Mouse (Mus musculus) testis, postnatal 14 days (tissue): ENCODE measurements around the gene Zranb3.
"Not testable (repeated sequence)": the region's sequence is repeated elsewhere in the genome, so short reads cannot be mapped to it uniquely, and the experiment has no call there.

Experiments
- DNase-seq: peaks from one replicate; pipeline ENCODE4 v3.0.0; 2021; ENCODE audit warnings: low spot score

The Zranb3 gene

DNA sequence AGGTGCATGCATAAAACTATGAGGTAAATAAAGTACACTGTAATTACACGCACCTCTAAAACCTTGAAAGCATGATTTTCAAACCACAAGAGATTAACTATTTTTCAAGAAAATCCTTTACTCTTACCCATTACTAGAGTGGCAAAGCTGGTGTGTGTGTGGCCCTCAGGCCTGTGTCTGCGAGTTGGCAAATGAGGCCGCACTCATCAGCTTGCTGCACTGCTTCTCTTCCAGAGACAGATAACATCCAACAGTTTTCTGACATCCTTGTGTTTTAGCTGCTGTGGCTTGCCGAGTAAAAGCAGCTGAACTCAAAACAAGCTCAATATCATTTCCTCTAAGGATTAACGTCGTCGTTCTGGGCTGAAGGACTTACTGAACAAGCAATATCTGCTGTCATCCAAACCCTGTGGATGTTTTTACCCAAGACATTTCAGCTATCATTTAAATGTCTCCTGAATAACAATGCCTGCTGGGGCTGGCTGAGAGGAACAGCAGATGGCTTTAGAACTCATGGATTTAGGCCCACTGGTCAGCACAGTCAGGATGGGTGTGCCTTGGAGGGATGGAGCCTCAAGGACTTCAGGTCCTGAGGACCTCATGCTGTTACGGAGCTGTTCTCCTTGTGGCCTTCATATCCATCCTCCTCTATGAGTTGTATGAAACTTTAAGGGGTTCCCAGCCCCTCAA lies 42.0 kb downstream of the Zranb3 start:
- DNase-seq = no peak

GRCm38 (mm10) chr1:128058625-128059024 lies 44.2 kb downstream of the Zranb3 start:
- no peak for DNase-seq

- no peak for DNase-seq
Observed at GRCm38 (mm10) chr1:128057269-128057668, 45.6 kb downstream of the Zranb3 start.

- no peak for DNase-seq
Observed at GRCm38 (mm10) chr1:128046920-128047319, 55.9 kb downstream of the Zranb3 start.

- no peak for DNase-seq
Observed at GRCm38 (mm10) chr1:128046455-128046854, 56.4 kb downstream of the Zranb3 start.

- no peak for DNase-seq
Observed at GRCm38 (mm10) chr1:128044181-128044580, 58.7 kb downstream of the Zranb3 start.

GRCm38 (mm10) chr1:128036296-128036695 lies 66.6 kb downstream of the Zranb3 start:
- no peak for DNase-seq

DNA sequence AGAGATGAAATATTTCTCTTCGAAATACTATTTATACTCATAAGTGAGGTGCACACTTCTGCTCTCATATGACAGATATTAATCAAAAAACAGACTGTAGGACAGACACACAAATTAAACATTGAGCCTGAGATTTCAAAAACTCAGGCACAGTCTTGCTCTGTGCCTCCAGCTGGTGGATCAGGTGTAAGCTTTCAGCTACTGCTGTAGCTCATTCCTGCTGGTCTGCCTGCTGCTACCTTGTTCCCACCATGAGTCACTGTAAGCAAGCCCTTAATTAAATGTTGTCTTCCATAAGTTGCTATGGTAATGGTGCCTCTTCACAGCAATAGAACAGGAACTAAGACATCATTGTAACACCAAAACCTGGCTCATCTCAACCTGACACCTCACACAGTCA lies 70.7 kb downstream of the Zranb3 start:
- DNase-seq = no peak

GRCm38 (mm10) chr1:128031524-128031923 lies 71.3 kb downstream of the Zranb3 start:
- DNase-seq = no peak

- DNase-seq = no peak
Observed at GRCm38 (mm10) chr1:128024363-128025114, 78.3 kb downstream of the Zranb3 start.

- DNase-seq = no peak
Observed at GRCm38 (mm10) chr1:128020001-128020770, 82.7 kb downstream of the Zranb3 start.

DNA sequence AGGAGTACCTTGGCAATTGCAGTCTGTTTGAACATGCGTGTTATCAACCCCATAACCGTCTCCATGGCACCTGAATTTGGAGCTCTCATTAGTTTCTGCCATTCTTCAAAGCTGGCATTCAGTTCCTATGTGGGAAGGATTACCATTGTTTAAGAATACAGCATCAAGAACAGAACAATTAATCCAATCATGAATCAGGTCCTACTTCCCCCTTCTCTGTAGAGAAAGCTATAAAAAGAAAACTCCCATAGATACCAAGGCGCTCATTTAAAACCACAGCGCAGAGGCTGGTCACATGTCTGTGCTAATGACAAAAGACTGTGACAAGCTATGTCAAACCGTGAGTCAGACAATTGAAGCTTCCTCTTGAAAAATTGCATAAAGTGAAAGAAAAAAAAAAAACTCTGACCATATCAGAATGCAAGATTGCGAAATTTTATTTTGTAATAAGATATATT lies 86.8 kb downstream of the Zranb3 start:
- no peak for DNase-seq

GRCm38 (mm10) chr1:128013698-128014386 lies 89.0 kb downstream of the Zranb3 start:
- no peak for DNase-seq

GRCm38 (mm10) chr1:128009751-128010150 lies 93.1 kb downstream of the Zranb3 start:
- no peak for DNase-seq

GRCm38 (mm10) chr1:128006042-128006600 lies 96.7 kb downstream of the Zranb3 start:
- not testable (repeated sequence) for DNase-seq

DNA sequence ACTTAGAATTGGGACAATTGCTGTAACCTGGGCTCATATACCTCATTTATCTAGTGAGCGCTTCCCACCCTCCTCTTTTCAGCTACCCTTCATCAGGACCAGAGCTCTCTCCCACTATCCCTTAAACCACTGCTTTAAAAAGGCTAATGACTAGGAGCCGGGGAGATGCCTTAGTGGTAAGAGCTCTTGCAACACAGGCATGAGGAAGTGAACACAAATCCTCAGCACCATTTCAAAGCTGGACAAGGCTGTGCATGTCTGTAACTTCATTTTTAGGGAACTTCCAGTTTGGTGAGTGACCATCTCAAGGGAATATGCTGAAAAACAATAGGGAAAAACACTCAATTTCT lies 98.5 kb downstream of the Zranb3 start:
- DNase-seq = no peak

DNA sequence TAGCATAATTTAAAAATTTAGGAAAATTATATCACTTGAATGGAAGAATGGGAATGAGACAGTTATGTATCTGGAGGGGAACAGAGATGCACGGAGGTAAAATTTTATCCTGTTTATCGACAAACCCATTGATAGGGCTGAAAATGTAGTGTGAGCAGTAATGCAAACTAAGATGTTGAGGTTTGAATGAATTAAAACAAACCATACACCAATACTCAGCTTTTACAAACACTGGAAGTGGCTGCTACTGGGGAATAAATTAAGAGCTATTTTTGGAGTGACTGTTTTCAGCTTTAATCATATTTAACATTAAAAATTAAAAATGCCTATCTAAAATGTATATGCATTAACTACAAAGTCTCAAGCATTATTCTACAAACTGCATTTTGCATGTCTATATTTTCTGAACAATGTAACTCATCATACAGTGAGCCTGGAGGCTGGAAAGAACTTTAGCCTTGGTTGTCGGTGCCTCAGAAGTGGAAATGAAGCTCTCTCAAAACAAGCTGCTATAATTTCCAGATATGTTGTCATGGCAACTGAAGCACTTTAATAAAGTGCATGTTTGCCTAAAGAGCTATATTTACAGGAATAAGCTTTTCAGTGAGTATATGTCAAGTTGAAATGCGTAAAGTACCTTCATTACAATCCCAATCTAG lies 99.0 kb downstream of the Zranb3 start:
- no peak for DNase-seq

GRCm38 (mm10) chr1:128002159-128002558 lies 100.7 kb downstream of the Zranb3 start:
- no peak for DNase-seq

DNA sequence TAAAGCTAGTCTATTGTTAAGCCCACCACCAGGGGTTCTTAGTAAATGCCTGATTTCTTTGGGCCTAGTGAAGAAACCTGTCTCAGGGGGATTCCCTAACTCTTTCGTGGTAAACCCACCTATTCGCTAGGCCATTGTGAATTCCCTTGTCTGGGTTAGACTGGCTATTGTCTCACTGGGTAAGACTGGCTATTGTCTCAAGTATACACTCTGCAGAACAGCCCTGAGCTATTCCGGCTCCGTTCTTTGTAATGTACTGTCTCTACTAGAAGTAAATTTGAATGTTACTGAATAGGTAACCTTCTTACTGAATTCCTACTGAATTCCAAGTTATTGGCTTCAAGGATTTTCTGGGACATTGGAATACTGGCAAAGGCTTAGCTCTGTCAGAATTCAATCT lies 101.9 kb downstream of the Zranb3 start:
- not testable (repeated sequence) for DNase-seq

DNA sequence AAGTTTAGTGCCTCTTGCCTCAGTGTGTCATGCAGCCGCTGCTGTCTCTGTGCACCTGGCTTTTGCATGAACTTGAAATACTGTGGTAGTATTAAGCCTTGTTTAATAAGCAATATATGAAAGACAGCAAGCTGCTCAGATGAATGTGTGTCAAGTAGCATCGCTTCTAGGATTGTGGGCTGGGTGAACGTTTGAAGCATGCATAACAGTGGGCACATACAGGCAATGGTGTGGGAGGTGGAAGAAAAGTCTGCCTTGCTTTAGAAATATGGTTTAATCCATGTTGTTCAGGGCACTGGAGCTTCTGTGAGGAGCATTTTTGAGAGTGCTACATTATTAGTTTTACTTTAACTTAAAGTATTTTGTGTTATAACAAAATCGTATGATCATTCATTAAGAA lies 109.0 kb downstream of the Zranb3 start:
- DNase-seq = no peak
